Mouse (Mus musculus) induced T-regulatory cell, adult 2 months (primary cell): Measurements from ENCODE around the gene Kyat3.

Source experiments
- DNase-seq: peaks from one replicate; pipeline ENCODE4 v3.0.0-alpha.2; 2012; ENCODE audit warnings: low read depth

The Kyat3 gene

DNA sequence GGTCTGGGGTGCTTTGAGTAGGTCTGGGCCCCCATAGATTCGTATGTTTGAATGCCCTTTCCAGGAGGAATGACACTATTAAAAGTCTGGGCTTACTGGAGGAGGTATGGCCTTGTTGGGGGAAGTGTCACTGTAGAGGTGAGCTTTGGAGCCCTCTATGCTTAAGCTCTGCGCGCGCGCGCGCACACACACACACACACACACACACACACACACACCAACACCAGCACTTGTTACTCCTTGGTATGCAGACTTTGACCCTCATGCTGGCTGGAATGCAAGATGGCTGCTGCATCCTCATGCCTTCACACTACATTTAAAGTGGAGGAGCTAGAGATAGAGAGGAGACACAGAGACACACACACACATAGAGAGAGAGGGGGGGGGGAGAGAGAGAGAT lies 46.8 kb downstream of the Kyat3 start:
- DNase-seq, result no peak

DNA sequence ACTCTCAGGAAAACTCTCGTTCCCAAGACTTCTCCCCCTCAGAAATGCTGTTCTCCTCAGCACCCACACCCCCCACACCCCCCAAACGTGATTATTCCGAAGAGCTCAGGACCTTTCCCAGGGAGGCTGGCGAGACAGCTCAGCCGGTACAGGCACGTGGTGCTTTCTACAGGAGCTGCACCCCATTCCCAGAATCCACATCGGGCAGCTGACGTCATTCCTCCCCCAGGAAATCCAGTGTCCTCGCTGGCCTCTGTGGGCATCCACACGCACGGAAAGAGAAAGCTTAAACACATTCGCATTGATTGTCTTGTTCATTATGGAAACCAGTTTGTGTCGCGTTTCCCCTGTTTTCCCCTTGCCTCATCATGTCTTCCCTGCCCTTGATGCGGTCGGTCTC lies 48.3 kb downstream of the Kyat3 start:
- DNase-seq, result no peak

- DNase-seq, result no peak
Observed at GRCm38 (mm10) chr3:142755132-142755867, 54.4 kb downstream of the Kyat3 start.

- DNase-seq, result no peak
Observed at GRCm38 (mm10) chr3:142757841-142758240, 57.0 kb downstream of the Kyat3 start.

- no peak for DNase-seq
Observed at GRCm38 (mm10) chr3:142758593-142758992, 57.7 kb downstream of the Kyat3 start.

- no peak for DNase-seq
Observed at GRCm38 (mm10) chr3:142760356-142760755, 59.5 kb downstream of the Kyat3 start.

DNA sequence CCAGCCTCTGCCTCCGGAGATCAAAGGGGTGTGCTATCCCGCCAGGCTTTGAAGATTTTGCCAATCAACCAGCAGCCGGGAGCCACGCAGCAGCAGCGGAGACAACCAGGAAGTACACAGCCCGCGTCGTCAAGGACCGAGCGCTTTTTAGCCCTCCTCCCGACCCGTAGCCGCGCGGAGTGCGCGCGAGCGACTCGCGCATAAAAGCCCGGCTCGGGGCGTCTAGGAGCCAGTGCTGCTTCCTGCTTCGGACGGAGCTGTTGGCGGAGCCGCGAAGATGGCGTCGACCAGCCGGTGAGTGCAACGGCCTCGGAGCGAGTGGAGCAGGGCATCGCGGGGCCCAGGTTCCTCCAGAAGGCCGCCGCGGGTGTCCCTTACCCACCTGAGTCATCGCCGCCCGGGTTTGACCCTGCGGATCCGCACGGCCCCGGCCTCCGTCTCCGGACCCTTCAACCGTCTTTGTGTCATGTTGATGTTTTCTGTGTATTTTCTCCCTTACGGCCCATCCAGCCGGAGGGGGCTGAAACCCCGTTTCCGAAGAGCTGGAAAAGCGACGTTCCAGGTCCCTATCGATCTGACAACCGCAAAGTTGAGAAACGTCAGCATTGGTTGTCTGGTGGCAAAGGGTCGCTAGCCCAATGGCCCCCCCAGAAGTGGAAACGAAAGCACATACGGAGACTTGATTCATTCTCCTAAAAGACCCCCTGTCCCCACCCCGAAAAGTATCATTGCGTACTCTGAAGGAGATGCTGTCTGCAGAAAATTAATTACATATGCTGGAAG lies 64.3 kb downstream of the Kyat3 start, which contains the start of gene Gtf2b:
TSS of gene Gtf2b (plus strand) at position 51 of the 783 bp plus-strand sequence.
- DNase-seq, result peak; percentile 97

DNA sequence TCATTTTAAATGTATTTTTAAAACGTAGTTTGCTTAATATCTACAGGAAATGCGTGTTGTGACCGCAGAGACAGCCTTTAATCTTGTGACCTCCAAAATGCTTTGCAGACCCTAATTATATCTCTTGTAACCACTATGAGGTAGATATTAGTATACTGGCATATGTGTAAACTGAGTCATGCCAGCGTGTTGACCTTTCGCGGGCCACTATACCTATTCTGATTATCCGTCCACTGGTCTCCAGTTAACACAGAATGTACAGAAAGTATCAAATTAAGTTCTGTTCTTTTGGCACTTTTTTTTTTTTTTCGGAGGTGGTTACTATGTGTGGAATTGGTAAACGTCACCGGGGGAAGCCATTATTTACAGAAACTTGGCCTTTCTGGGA lies 64.9 kb downstream of the Kyat3 start:
- DNase-seq, result no peak

DNA sequence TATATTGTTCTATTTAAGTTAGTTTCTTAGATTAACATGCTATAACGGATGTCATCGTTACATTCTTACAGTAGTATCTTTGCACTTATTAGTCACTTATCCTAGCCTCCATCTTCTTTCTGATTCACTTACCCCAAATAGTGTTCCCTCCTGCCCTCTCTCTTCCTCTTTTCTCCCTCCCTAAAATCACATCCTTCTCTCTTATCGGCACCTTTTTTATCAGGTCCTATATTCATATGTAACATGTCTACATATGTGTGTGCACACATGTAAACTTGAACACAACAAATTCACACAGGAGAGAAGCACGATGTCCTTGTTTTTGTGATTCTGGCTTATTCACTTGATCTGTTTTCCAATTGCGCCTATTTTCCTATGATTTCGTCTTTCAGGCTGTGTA lies 67.6 kb downstream of the Kyat3 start:
- no peak for DNase-seq

DNA sequence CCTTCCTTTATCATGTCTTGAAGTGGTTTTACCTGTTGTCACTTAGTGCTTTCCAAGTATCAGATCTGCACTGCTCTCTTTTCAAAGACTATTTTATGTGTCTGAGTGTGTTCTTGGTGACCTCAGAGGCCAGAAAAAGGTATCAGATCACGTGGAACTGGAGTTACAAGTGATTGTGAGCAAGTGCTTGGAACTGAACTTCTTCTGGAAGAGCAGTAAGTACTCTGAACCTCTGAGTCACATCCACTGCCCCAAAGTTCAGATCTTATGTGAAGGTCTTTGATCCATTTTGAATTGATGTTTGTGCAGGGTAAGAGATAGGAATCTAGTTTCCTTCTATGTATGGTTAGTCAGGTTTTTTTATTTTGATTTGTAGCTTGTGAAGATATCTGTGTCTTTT lies 69.7 kb downstream of the Kyat3 start:
- no peak for DNase-seq

- DNase-seq, result no peak
Observed at GRCm38 (mm10) chr3:142773538-142774191, 72.8 kb downstream of the Kyat3 start.

GRCm38 (mm10) chr3:142777227-142777626 lies 76.4 kb downstream of the Kyat3 start:
- no peak for DNase-seq

- no peak for DNase-seq
Observed at GRCm38 (mm10) chr3:142786423-142787072, 85.7 kb downstream of the Kyat3 start.

GRCm38 (mm10) chr3:142795587-142795986 lies 94.7 kb downstream of the Kyat3 start:
- no peak for DNase-seq
